Mouse (Mus musculus) liver, embryonic 16.5 days (tissue): Measurements from ENCODE around the gene Tbx3. TPM values are rescaled to one million over a fixed set of nuclear protein-coding genes. Genes with fewer than 3 reads are reported as not detected.
A peak's percentile ranks its signal among the peaks of the same experiment; 100 is the strongest.

ENCODE experiments used
- ATAC-seq: fragments of 200-750 bp; cut with Nextera tagmentation; 2 replicates; pipeline ENCODE4 v1.8.0; 2017; ENCODE audit warnings: low read depth, mild to moderate bottlenecking, moderate number of reproducible peaks, moderate library complexity
- H3K27ac ChIP-seq: fragments of 300-500 bp; sonication (generic); 2 replicates; pipeline ENCODE4 v1.5.1; 2014; ENCODE audit warnings: mild to moderate bottlenecking, low read length
- H3K27me3 ChIP-seq: fragments of 300-500 bp; sonication (generic); 2 replicates; pipeline ENCODE4 v1.6.1; 2014; ENCODE audit warnings: low read depth, low read length, mixed read lengths; ENCODE audit not compliant: control insufficient read depth, insufficient read depth
- H3K36me3 ChIP-seq: fragments of 300-500 bp; sonication (generic); 2 replicates; pipeline ENCODE4 v1.6.1; 2014; ENCODE audit warnings: mild to moderate bottlenecking; ENCODE audit not compliant: control insufficient read depth, insufficient read depth
- H3K4me1 ChIP-seq: fragments of 300-500 bp; sonication (generic); 2 replicates; pipeline ENCODE4 v1.6.1; 2014; ENCODE audit warnings: low read depth, low read length, mixed read lengths; ENCODE audit not compliant: control insufficient read depth
- H3K4me2 ChIP-seq: fragments of 300-500 bp; sonication (generic); 2 replicates; pipeline ENCODE4 v1.6.1; 2014; ENCODE audit warnings: low read depth, low read length, mixed read lengths
- H3K4me3 ChIP-seq: fragments of 300-500 bp; sonication (generic); 2 replicates; pipeline ENCODE4 v1.5.1; 2014; ENCODE audit warnings: low read depth, mild to moderate bottlenecking, low read length
- H3K9ac ChIP-seq: fragments of 300-500 bp; sonication (generic); 2 replicates; pipeline ENCODE4 v1.6.1; 2014; ENCODE audit warnings: low read depth, low read length
- H3K9me3 ChIP-seq: fragments of 300-500 bp; sonication (generic); replicated peaks from 2 replicates; pipeline ENCODE4 v1.6.1; 2016; ENCODE audit warnings: low read length; ENCODE audit not compliant: control insufficient read depth
- WGBS: fragments of 180-500 bp; shearing (Covaris S2); extraction: QIAGEN DNeasy Blood & Tissue Kit; methylation state at CpG from one replicate; pipeline ENCODE4 v1.1.7; 2014; ENCODE audit not compliant: insufficient replicate concordance; 5-methylcytosine and 5-hydroxymethylcytosine counted together
- polyA plus RNA-seq: library from polyadenylated mRNA; unstranded; fragments of >200 nt; fragmentation: Nextera tagmentation; extraction: Ambion mirVana; gene quantifications from 2 replicates; pipeline ENCODE4 v1.2.1, GENCODE M21; 2015

Tbx3 gene
- polyA plus RNA-seq, 1 experiment from 2014 or later: 2.7 TPM

DNA sequence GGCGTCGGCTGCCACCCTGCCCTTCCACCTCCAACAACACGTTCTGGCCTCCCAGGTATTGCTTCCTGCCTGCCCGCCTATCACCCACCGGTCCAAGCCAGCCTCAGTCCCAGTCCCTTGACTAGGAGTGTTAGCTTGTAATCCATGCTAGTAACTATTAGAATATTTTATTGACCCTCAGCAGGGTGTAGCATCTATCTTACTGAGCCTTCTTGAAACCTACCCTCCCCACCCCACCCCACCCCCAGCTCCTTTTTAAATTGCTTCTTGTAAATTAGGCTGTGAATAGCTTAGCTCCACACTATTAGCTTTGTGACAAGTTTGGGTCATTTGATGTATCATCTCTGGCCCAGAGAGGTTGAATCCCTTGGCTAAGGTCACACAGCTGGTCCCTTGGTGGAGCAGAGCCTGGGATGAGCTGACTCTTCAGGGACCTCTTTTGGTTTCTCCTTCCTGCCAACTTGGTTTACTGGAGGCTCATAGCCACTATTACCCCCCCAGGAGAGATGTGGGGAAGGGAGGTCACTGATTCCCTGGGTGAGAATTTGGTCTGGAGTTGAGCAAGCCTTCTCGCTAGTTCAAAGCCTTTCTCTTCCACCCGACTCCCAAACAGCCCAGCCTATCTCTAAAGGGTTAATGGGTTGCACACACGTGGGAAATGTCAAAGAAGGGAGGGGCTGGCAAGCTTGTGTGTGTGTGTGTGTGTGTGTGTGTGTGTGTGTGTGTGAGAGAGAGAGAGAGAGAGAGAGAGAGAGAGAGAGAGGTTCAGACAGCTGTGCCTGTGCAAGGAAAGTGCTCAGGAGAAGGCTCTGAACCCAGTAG lies 10.8 kb downstream of the Tbx3 start:
- no peak overlapping the region for H3K4me2 ChIP-seq
- no peaks in the 10 kb centered on the region for H3K9me3 ChIP-seq
- 19% methylated on average over 8 of the region's 8 CpGs for WGBS
- H3K27ac ChIP-seq: no peak overlapping the region
- no peak overlapping the region for H3K4me3 ChIP-seq
- no peaks in the 10 kb centered on the region for H3K36me3 ChIP-seq
- H3K4me1 ChIP-seq: peaks cover 3% of the 10 kb centered on the region; the same call in 1 of the 2 replicates
- H3K9ac ChIP-seq: no peak overlapping the region
- no peak for ATAC-seq
- peaks cover 59% of the 10 kb centered on the region for H3K27me3 ChIP-seq

DNA sequence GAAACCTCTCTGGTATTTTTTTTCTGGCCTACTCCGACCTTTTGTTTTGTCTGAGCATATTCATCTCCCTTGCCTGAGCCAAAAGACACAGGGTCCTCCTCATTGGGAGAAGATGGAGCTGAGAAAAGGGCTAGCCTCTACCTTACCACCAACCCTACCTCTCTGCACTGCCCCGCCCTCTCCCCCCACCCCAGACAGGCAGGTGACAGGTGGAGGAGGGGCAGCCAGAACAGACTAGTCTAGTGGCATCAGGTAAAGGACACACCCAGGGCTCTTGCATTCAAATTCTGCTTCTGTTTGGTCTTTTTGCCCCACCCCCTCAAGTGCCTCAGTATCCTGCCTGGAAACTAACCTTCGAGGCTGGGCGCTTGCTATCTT lies 11.4 kb downstream of the Tbx3 start:
- no peaks in the 10 kb centered on the region for H3K36me3 ChIP-seq
- no peak overlapping the region for H3K4me3 ChIP-seq
- no peak overlapping the region for H3K27ac ChIP-seq
- H3K4me2 ChIP-seq: no peak overlapping the region
- WGBS: 29% methylated on average over 4 of the region's 4 CpGs
- no peak for ATAC-seq
- H3K4me1 ChIP-seq: peaks cover 3% of the 10 kb centered on the region; the same call in 1 of the 2 replicates
- H3K9me3 ChIP-seq: no peaks in the 10 kb centered on the region
- no peak overlapping the region for H3K9ac ChIP-seq
- H3K27me3 ChIP-seq: peaks cover 65% of the 10 kb centered on the region

DNA sequence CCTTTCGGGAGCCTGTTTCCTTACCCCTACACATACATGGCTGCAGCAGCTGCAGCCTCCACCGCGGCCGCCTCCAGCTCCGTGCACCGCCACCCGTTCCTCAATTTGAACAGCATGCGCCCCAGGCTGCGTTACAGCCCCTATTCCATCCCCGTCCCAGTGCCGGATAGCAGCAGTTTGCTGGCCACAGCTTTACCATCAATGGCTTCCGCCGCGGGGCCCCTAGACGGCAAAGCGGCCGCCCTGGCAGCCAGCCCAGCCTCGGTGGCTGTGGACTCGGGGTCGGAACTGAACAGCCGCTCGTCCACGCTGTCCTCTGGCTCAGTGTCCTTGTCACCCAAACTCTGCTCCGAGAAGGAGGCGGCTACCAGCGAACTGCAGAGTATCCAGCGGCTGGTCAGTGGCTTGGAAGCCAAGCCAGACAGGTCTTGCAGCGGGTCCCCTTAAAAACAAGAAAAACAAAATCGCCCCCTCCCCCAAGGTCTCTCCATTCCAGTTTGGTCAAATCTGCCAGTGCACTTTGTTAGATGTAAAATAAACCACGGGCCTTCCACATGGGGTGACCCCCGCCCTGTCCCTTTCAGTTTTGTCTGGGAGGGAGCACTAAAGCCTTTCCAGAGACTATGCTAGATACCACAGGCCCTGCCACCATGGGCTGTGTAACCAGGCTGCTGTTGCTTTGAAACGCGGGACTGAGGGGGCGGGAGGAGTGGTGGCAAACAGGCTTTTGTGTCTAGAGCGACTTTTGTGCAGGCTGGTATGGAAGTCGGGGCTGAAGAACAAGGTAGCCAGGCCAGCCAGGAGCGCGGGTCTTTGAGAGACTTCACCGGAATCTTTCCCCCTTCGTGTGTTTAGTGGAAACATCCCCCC lies 12.4 kb downstream of the Tbx3 start:
- H3K9me3 ChIP-seq: no peaks in the 10 kb centered on the region
- H3K27me3 ChIP-seq: peaks cover 75% of the 10 kb centered on the region
- ATAC-seq: peak; percentile 60
- H3K4me1 ChIP-seq: peaks cover 3% of the 10 kb centered on the region; the same call in 1 of the 2 replicates
- H3K36me3 ChIP-seq: no peaks in the 10 kb centered on the region
- WGBS: 14% methylated on average over 40 of the region's 40 CpGs
- H3K4me2 ChIP-seq: 0 out of 2 replicates have a peak overlapping the region, but pooled peaks have one; percentile 9
- H3K27ac ChIP-seq: no peak overlapping the region
- H3K4me3 ChIP-seq: no peak overlapping the region
- no peak overlapping the region for H3K9ac ChIP-seq

DNA sequence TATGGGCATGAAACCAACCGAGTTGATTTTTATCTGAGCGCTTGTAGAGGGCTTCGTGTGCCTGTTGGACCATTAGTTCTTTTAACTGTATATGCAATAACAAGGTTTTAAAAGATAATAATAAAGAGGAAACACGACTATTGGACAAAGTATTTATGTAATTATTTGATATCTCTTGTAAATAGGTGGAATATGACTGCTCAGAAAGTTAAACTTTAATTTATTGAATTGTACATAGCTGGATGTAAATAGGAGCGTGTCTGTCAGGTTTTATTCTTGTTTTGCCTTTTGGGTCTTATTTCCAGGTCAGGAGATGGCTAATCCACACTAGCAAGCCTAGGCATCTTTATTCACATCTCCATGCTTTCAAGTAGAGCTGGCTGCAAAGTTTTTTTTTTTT lies 13.4 kb downstream of the Tbx3 start:
- Histone ChIP-seq H3K4me3 (no peak overlapping the region), H3K4me1 (peaks cover 3% of the 10 kb centered on the region; the same call in 1 of the 2 replicates), H3K4me2 (no peak overlapping the region), H3K27me3 (peaks cover 85% of the 10 kb centered on the region), H3K9me3 (no peaks in the 10 kb centered on the region), H3K9ac (no peak overlapping the region), H3K27ac (no peak overlapping the region), H3K36me3 (no peaks in the 10 kb centered on the region)
- ATAC-seq: no peak
- 14% methylated on average over 5 of the region's 5 CpGs for WGBS

DNA sequence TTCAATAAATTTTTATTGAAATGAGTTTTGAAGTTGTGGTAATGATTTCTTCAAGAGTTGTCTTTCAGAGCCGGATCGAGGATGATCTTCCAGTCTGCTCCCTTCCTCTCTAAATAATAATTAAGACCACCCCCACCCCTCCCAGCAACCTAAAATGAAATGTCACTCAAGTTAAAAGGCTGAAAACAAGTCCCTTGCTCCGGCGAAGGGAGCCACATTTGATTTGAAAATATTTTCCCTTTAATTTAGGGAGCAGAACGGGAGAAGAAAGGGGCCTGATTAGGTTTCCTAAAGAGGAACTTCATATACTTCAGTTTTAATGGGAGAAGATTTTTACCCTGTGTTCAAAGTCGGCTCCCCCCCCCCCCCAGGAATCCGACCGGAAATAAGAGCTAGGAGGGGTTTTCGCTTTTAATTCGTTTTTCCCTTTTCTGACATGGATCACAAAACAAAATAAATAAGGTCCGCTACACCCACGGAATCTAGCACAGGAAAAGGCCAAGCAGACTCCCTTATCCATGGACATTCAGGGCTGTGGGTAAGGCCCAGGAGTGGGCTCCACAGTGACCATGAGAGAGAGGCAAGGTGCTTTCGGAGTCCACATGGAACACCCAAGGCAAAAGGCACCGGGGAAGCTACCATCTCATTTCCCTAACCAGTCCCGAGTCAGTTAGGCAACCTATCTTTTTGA lies 14.4 kb downstream of the Tbx3 start:
- no peak for ATAC-seq
- 9% methylated on average over 15 of the region's 15 CpGs for WGBS
- no peak overlapping the region for H3K9ac ChIP-seq
- H3K9me3 ChIP-seq: no peaks in the 10 kb centered on the region
- no peak overlapping the region for H3K4me2 ChIP-seq
- H3K36me3 ChIP-seq: no peaks in the 10 kb centered on the region
- no peak overlapping the region for H3K27ac ChIP-seq
- no peak overlapping the region for H3K4me3 ChIP-seq
- H3K27me3 ChIP-seq: peaks cover 84% of the 10 kb centered on the region
- H3K4me1 ChIP-seq: peaks cover 3% of the 10 kb centered on the region; the same call in 1 of the 2 replicates

- WGBS: 4% methylated on average over 22 of the region's 22 CpGs
- Histone ChIP-seq H3K27me3 (peaks cover 80% of the 10 kb centered on the region), H3K27ac (no peak overlapping the region), H3K4me3 (peak overlapping the region; percentile 13), H3K36me3 (no peaks in the 10 kb centered on the region), H3K9me3 (no peaks in the 10 kb centered on the region), H3K4me1 (no peaks in the 10 kb centered on the region; the same call in 1 of the 2 replicates), H3K9ac (no peak overlapping the region), H3K4me2 (peak overlapping the region; percentile 50)
- no peak for ATAC-seq
Observed at GRCm38 (mm10) chr5:119685446-119686198, 15.2 kb downstream of the Tbx3 start.

GRCm38 (mm10) chr5:119686199-119686964 lies 15.9 kb downstream of the Tbx3 start:
- 2% methylated on average over 30 of the region's 30 CpGs for WGBS
- no peaks in the 10 kb centered on the region; the same call in 1 of the 2 replicates for H3K4me1 ChIP-seq
- no peak overlapping the region for H3K9ac ChIP-seq
- H3K9me3 ChIP-seq: no peaks in the 10 kb centered on the region
- H3K27me3 ChIP-seq: peaks cover 72% of the 10 kb centered on the region
- H3K4me2 ChIP-seq: peak overlapping the region; percentile 50
- no peak for ATAC-seq
- peak overlapping the region; percentile 13 for H3K4me3 ChIP-seq
- no peak overlapping the region for H3K27ac ChIP-seq
- H3K36me3 ChIP-seq: no peaks in the 10 kb centered on the region
